Mouse (Mus musculus): ENCODE results near the gene Rapgef2.
A peak's percentile ranks its signal among the peaks of the same experiment; 100 is the strongest.

Rapgef2 gene

DNA sequence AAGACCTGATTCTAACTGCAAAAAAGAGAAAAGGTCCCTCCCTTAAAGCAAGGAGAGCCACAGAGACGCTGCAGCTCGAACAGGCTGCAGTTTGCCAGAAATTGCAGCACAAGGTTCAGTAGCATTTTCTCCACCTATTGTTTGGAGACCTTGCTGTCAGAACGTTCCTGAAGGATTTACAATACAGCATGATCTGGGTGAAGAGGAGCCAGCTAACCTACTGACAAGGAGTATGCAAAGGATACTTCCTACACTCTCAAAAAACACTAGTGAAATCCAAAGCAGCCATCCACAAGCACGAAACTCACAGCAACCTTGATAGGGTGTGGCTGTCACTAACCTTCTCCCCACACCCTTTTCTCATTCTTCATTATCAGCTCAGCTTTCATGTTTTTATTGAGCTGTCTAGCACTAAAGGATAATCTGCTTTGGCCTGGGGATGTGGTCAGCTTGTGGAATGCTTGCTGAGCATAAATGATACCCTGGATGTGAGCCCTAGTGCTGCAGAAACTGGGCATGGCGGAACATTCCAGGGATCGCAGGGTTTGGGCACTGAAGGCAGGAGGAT lies 124.4 kb downstream of the Rapgef2 start:
- no peak for DNase-seq (ENCODE audit: low spot score)

- peak; percentile 79 for DNase-seq (ENCODE audit: low spot score)
Observed at GRCm38 (mm10) chr3:79161093-79161723, 125.1 kb downstream of the Rapgef2 start.

DNA sequence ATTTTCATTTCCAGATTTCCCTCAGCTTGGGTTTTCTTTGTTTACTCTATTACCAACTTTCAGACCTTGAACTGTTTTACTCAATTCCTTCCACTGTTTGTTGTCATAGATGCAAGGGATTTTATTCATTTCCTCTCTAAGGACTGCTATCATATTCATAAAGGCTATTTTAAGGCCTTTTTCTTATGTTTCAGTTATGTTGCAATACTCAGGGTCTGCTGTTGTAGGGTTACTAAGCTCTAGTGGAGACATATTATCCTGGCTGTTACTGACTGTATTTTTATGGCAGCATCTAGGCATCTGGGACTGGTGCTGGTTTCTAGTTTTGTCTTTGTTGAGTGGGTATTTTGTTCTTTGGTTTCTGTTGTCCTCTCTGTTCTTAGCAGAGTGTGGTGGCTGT lies 128.1 kb downstream of the Rapgef2 start:
- no peak for DNase-seq (ENCODE audit: low spot score)

GRCm38 (mm10) chr3:79153039-79153487 lies 133.3 kb downstream of the Rapgef2 start:
- DNase-seq (ENCODE audit: low spot score): peak; percentile 22

DNA sequence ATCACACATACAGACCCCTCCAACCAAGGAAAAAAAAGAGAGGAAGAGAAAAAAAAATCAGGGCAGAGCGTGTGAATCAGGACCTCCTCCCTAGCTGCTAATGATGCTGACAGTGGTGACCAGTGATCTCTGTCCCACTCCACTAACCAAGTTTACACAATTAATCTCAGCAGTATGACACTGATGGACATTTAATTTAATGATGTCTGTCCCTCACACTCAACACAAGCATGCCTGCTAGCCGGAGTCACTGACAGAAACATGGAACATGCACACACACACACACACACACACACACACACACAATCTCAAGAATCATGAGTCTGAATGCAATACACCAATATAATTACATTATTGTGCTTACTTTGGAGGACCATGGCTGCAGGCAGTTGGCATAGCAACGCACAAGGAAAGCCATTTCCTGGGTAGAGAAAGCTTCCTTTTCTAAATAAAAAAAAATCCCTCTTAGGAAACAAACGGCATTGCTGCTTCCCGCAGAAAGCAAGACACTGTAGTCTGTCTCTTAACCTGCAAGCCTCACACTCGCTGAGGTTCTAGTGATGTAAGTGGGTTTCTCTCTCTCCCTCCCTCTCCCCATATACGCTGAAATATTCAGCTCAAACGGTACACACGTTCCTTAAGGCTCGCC lies 140.8 kb downstream of the Rapgef2 start:
- DNase-seq (ENCODE audit: low spot score): no peak

DNA sequence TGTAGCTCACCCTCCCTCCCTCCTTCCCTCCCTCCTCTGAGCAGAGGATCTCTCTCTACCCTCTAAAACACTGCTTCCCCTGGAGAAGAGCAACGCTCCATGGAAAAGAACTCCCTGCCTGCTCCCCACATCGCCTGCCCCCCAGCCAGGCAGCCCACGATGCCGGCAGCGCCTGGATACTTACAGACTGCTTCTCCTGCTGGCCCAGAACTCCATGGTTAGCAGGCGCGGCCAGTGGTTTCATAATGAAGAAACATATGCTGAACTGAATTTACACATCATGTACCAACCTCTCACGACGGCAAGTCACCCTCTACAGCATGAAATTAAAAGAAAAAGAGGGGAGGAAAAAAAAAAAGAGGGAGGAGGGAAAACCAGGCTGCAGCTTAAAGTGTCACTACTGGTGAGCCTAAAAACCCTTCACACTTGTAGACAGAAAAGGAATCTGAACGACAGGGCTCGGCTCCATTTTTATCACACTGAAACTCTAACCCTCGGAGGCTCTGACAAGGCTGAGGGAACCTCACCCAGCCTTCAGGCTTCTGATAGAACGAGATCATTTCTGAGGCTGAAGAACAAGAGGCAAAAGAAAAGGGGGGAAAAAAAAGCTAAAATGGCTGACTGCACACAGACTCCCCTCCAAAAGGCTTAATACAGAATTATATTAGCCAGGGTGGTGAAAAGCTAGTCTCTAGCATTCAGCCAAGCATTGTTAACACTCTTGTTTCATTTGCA lies 141.5 kb downstream of the Rapgef2 start:
- no peak for DNase-seq (ENCODE audit: low spot score)

DNA sequence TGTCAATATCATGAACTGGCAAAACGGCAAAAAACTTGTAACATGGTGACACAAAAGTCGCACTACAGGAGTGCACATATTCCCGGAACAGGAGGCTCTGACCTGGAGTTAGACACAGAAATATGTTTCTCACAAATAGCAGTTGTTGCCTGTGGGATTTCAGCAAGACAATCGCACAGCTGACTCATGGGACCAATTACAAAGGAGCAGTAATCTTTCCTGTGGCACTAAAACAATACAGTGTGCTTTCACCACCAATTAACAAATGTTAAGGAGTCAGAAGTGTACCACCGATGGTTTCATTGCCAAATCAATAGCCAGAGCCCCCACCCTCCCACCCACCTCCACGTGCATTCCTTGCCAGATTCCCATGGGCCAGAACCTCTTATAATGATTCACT lies 142.2 kb downstream of the Rapgef2 start:
- DNase-seq (ENCODE audit: low spot score): no peak

- DNase-seq (ENCODE audit: low spot score): peak; percentile 35
Observed at GRCm38 (mm10) chr3:79139245-79139644, 147.1 kb downstream of the Rapgef2 start.

DNA sequence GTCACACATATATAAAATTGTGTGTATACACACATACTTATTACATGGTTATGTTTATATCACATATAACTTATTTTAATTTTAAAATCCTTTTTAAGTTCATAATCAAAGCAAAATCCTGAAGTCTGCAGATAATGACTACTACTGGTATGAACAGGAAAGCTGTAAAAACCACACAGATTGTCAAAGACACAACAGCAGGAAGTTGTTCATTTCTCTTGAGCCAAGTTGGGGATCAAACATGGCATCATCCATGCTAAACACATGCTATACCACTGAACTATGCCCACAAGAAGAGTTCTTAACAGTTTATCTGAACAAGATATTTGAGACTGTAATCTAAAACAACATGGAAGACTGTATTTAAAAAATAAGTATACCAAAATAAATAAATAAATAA lies 147.7 kb downstream of the Rapgef2 start:
- no peak for DNase-seq (ENCODE audit: low spot score)

DNA sequence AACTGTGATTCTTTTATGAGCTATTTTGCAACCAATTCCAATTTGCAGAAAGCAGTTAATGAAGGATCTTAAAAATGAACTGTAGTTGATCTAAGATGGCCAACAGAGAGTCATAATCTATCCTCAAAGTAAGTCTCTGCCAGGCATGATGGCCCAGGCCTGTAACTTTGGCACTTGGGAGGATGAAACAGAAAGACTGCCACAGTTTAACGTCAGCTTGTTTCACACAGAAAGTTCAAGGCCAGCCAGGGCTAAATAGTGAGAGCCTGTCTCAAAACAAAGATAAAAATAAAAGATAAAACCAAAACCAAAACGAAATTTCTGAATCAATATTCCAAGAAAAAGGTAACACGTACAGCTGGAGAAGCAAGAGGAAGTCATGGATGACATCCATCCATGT lies 155.3 kb downstream of the Rapgef2 start:
- DNase-seq (ENCODE audit: low spot score): no peak

GRCm38 (mm10) chr3:79129044-79129600 lies 157.2 kb downstream of the Rapgef2 start:
- no peak for DNase-seq (ENCODE audit: low spot score)

- DNase-seq (ENCODE audit: low spot score): no peak
Observed at GRCm38 (mm10) chr3:79127797-79128196, 158.5 kb downstream of the Rapgef2 start.

DNA sequence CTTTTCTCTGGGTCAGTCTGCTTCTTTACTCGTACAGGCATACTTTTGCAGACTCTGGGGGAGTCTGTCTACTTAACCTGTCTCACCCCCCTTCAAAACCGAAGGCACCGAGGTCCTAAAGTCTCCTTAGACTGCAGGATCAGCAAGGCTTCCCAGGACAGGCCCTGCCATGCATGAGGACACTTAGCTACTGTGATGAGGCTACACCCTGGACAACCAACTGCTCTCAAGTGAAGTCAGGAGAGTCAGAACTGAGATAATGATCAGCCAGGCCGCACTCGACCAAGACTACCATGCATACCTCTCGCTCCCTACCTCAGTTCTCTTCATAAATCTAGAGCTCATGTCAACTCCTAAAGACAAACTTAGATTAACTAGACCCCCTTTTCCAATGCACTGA lies 159.5 kb downstream of the Rapgef2 start:
- DNase-seq (ENCODE audit: low spot score): no peak

DNA sequence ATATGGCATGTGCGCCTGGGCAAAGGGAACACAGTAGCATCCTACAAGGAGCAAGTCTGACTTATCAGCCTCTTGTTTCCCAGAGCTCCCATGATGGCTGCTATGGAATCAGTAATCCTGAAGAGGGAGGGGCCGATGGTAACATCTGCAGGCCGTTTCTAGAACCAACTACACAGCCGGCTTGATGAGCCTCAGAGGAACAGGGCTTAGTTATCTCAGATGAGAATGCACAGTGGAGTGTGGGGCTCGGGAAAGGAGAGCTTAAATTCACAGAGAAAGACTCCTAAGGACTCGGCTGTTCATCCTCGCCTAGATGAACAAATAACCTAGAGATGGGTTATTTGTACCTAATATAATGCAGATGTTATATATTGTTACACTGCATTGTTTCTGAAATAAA lies 164.9 kb downstream of the Rapgef2 start:
- no peak for DNase-seq (ENCODE audit: low spot score)

- DNase-seq (ENCODE audit: low spot score): no peak
Observed at GRCm38 (mm10) chr3:79119983-79120382, 166.3 kb downstream of the Rapgef2 start.

DNA sequence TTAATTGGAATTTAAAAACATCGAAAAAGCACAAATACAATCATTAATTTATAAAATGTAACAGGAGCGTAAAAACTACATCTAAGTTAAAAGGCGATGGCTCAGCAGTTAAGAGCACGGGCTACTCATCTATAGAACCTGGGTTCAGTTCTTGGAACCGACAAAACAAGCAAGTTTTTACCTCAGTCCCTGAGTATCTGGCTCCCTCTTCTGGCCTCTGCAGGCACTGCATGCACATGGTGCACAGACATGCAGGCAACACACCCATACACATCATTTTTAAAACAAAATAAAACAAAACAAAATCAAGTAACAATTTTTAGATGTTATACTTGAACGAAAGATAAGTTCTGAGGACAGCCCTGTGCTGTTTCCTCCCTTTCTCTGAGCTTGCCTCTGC lies 176.2 kb downstream of the Rapgef2 start:
- DNase-seq (ENCODE audit: low spot score): no peak

- no peak for DNase-seq (ENCODE audit: low spot score)
Observed at GRCm38 (mm10) chr3:79108246-79108645, 178.1 kb downstream of the Rapgef2 start.

- no peak for DNase-seq (ENCODE audit: low spot score)
Observed at GRCm38 (mm10) chr3:79106360-79106759, 180.0 kb downstream of the Rapgef2 start.

DNA sequence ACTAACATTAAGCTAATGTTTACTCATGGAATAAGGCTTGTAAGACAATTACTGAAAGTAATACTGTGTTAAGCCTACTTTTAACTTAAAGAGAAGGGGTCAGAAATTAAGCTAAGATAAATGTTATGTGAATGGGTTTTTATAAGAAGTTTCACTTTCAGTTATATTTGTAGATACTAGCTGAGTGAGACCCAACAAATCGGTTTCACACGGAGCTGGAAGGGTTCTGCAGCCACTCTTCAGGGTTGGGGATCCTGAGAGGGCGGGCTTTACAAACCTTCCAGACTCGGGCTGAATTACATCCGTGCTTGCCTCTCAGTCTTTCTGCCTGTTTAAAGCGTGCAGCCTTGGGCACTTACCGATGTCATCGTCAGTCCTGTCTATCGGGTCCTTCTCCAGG lies 182.7 kb downstream of the Rapgef2 start:
- DNase-seq (ENCODE audit: low spot score): no peak

- no peak for DNase-seq (ENCODE audit: low spot score)
Observed at GRCm38 (mm10) chr3:79101737-79102136, 184.6 kb downstream of the Rapgef2 start.

DNA sequence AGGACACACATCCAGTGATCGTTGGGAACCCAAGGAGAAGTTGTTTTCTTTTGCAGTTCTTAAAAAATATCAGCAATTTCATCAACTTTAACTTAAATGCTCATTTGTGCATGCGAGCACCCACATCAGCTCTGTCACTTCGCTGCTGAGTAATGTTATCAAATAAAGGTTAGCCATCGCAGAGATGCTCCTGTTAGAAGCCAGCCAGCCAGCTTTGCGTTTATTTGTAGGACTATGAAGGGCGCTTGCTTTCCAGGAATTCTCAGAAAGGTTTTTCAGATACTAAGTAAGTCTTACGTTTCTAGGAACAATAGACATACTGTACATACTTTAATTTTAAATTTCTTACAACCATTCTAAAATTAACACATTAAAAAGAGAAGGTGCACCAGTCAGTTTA lies 185.5 kb downstream of the Rapgef2 start:
- no peak for DNase-seq (ENCODE audit: low spot score)

- no peak for DNase-seq (ENCODE audit: low spot score)
Observed at GRCm38 (mm10) chr3:79089091-79089490, 197.2 kb downstream of the Rapgef2 start.

GRCm38 (mm10) chr3:79088461-79088860 lies 197.9 kb downstream of the Rapgef2 start:
- DNase-seq (ENCODE audit: low spot score): no peak
